Mouse (Mus musculus): ENCODE measurements at regions not wholly inside any gene's neighbourhood (a gene's known extent, or its start where the extent isn't known, plus 50 kb on each side); places are given as distances from the start of the nearest gene placed in this dataset.
A peak's percentile ranks its signal among the peaks of the same experiment; 100 is the strongest.
"Not testable (repeated sequence)": the region's sequence is repeated elsewhere in the genome, so short reads cannot be mapped to it uniquely, and the experiment has no call there.

DNA sequence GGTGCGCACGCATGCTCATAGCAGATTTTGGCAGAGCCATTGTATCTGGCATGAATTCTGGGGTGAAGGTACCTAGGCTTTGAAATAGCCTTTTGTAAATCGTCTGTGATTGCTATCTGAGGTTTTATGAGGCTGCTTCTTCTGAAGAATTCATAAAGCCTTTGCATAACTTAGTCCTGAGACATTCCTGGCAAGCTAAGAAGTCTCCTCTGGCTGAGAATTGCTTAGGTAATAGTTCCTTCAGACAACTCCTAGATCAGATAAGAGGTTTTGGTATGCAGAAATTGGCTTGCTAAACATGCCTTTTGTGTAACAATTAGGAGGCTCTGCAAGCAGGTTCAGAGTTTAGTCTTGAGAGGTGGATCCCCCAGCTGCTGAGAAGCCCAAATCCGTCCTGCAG lies 82.7 kb downstream of the Pmp22 start:
- no peak for DNase-seq

DNA sequence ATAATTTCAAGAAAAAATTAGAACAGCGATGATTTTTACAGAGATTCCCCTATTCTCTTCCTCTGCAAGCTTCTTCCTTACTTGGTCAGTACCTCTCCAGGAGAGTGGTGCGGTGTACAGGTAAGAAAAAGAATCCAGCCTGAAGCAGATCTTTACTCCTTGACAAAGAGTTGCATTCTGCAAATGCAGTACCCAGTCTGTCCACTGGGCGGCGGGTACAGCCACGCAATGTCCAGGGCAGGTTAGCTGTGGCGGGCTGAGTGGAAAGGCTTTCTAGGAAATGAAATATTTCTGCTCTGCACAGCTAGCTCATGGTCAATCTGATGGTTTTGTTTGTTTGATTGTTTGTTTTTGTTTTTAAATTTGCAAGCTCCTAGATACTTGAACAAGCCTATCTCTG lies 84.3 kb downstream of the Pmp22 start:
- peak; percentile 59 for DNase-seq

DNA sequence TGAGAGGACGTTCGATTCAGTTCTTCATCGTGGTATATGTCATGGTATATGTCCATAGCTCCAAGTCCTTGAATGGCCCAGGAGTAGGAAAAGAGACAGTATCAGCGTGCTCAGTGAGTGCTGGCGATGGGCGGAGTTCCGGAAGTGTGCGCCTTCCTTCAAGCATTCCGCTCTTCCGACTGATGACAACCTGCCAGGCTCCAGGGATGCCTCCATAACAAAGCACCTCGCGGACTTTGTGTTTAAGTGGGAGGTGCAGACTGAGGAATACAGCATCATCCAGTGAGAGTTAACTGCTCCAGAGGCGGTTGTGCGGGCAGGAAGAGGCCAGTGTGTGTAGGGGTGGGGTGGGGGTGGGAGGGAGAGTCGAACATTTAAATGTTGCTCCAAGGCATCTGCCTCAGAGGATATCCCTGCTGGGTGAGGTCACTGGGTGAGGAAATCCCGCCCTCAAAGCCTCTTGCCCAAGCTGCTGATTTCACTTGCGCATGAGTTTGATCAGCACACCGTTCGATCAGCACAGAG lies 85.2 kb downstream of the Pmp22 start:
- no peak for DNase-seq

DNA sequence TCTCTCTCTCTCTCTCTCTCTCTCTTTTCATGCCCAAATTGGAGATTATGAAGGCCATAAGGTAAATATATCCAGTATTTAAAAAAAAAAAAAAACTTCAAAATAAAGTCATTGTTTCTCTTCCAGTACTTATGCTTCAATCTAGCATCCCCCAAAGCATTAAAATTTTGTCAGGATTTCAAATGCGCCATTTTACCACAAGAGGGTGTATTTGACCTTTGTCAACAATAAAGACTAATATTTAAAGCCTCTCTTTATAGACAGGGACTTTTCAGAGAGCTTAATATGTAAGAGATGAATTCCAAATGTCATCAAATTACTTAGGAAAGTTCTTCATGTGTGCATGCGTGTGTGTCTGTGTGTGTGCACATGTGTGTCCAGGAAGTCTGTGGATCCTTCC lies 87.2 kb downstream of the Pmp22 start:
- DNase-seq, result no peak

DNA sequence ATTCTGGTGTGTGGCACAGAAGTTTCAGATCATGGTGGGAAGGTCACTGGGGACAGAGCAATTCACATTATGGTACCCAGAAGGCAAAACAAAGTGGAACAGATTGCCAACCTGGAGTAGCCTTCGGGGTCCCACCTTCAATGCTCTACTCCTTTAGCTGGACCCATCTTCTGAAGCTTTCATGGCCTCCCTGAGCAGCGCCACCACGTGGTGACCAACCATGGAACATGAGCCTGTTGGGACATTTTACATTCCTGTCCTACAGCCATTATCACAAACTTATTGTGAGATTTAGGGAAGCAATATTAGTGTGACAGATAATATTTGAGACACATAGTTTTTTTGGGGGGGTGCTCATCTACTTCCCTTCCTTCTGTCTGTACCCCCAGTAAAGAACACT lies 88.3 kb downstream of the Pmp22 start:
- no peak for DNase-seq

DNA sequence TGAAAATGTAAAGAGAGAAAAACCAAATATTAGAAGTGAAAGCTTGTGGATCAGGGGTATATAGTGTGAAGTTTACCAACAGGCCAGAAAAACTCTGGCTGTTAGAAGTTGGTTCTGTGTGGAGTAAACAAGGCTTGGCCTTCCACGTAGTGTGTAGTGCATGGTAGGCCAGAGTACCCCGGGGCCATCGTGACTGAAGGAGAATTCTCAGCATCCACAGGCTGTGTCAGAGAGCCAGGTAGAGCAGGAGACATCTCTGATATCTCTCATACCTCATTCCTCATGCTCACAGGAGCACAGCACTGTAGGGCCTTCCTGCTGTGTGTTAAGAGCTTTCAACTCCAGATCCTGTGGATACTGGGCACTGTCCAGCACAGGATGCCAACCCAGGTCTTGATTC lies 97.7 kb downstream of the Pmp22 start:
- no peak for DNase-seq

DNA sequence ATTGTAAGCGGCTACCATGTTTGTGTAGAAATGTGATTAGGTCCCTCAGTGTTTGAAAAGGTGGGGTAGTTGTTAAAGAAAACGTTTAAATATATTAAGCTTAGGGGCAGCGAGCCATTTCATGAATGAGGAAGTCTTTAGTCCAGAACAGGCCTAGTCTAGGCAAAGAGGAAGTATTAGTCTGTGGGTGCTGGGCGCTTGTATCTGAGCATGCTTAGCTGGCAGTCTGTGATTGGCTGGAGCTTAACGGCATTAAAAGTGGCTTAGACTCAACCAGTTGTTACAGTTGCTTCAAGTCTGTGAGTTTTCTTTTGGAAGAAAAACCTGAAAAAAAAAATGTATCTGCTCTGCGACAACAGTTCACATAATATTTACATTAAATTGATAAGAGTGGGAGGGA lies 102.0 kb downstream of the Pmp22 start:
- no peak for DNase-seq

DNA sequence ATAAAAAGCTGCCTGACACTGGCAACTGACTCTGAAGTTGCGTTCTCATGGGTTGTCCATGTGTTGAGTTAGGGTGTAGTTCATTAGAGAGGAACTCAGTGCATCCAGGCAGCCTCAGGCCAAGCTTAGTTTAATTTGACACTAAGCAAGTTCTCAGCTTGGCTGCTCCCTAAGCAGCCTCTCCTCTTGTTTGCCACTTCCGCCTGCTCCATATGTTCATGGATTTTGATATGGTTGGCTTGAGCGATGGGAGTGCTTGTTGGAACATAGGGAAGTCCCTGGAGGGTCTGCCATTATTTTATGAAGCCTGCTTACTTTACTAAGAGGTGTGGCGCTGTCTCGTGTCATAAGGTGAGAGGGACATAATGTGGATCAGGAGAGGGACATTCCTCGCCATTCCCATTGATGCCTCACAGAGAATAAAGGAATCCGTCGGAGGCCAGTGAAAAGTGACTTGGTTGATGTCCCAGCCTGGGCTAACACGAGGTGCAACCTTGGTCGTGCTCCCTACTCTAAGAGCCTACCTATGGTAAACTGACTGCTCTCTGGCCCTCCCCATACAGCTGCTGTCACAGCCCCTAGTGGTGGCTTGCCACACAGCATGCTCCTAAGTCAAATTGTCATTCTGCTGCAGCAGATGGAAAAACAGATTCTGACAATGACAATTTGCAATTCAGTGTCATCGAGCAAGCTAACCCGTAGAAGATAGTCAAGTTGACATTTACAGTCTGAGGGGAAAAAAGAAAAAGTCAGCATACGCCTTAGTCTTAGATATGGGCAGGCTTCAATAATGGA lies 104.6 kb downstream of the Pmp22 start:
- no peak for DNase-seq

DNA sequence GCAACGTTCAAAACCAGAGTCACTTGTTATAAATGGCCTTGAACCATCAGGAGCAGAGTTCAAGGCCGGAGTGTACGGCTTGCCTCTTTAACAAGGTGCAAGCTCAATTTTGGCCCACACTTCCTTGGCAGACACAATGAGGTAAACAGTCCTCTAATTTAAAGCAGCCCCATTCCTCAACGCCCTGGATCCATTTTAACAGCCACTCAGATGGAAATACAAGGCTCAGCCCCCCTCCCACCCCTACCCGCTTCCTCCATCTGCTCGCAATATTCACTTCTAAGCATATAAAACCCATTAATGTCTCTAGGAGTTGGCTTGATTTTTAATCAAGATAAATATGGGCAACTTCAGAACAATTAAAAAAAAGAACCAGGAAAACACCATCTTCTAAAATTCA lies 105.7 kb downstream of the Pmp22 start:
- DNase-seq, result no peak

DNA sequence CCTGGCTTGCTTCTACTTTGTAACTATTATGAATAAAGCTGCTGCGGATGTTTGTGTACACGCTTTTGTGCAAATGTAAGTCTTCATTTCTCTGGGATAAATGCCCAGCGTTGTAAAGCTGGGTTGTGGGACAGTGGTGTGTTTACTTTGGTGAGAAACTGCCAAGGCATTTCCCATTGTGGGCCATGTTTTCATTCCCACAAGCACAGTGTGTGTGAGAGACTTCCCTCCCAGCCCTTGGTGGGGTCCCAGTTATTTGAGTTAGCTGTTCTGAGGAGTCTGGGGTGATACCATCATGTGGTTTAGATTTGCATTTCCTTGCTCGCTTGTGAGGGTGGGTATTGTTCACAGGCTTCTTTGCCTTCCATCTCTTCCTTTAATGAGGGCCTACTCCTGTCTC lies 109.9 kb downstream of the Pmp22 start:
- DNase-seq, result no peak

DNA sequence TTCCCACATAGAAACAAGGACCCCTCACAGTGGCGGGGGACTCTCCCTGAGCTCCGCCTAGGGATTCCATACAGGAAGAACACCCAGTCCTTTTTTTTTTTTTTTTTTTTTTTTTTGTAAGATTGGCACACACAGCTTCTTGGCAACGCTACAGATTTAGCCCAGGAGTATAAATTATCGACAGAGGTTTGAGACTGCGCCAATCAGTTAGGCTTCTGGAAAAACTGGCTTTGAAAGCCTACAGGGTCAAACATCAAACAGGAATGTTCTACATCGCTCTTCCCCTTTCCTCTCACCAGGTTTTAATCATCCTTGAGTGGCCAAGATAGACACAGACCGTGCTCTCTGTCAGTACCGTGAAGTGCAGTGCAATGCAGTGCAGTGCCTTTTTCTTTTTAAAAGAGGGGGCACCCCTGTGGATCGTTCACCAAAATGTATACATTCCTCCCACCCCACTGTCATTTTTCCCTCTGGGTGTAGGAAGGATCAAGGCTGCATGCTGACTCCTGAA lies 115.2 kb downstream of the Pmp22 start:
- DNase-seq, result no peak

DNA sequence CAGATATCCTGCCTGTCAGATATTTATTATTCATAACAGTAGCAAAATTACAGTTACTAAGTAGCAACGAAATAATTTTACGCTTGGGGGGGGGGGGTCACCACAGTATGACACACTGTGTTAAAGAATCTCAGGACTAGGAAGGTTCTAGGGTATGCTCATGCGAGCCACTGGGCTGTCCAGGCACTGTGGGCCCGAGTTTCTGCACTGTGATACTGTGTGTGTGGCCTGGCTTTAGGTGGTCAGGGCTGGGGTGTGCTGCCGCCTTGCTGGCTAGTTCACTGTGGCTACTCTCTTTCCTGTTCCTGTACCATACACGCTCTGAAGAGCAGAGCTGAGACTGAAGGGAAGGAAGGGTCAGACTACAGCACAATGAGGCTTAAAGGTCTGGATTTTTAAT lies 116.3 kb downstream of the Pmp22 start:
- DNase-seq, result no peak

DNA sequence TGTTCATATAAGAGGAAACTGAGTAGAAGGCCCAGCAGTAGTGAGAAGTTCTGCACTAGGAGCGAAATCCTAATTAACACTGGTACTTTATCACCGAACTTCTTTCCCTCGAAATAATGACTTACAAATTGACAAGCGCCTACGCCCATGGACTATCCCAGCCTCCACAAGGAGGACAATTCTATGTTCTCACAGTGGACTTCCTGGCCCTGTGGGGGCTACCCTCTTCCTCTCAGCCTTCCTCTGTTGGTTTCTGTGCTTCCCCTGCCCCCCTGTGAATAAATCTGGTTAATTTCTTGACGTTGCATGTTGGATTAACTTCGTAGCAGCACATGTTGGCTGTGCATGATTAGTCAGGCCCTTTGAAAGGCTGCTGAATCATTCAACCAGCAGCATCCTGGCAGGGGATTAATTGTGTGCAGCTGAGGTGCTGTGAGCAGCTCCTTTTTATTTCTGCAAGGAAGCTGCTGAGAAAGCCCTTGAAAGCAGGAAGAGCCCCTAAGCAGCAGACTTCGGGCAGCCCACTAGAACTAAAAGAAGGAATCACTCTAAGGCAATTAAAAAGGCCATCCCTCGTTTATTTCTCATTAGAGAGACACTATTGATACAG lies 117.4 kb downstream of the Pmp22 start:
- no peak for DNase-seq

DNA sequence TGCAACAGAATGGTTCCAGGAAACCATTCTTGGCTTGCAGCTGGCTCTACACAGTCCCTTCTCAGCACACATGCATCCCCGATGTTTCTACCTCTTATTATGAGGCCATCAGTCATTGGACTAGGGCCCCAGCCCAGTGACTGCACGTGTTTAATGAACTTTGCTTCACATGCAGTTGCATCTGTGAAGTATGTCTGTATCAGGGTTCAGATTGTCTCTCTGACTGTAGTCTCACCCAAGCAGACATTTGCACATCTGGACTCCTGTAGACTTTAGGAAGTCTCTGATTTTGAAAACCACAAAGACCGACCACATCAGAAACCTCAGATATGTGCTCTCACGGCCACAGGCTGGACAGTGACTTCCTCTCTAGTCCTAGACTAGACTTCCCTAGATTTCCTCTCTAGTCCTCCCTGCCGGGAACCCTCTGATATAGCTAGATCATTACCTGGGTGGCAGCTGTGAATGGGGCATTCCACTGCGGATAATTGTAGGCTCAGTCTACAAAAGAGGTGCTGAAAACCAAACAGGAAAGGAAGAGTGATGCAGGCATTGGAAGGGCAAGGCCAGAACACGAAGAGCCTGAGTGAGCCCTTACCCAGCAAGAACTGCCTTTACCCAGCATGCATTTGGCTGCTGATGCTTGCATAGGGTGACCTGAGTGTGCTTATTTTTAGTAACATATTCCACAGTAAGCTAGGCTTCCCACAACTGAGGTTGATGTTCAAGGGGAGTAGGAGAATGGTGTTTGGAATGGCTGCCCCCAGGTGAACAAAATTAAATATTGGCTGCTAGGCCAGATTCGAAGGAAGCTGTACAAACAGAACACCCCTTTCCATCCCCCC lies 123.5 kb downstream of the Pmp22 start:
- no peak for DNase-seq

DNA sequence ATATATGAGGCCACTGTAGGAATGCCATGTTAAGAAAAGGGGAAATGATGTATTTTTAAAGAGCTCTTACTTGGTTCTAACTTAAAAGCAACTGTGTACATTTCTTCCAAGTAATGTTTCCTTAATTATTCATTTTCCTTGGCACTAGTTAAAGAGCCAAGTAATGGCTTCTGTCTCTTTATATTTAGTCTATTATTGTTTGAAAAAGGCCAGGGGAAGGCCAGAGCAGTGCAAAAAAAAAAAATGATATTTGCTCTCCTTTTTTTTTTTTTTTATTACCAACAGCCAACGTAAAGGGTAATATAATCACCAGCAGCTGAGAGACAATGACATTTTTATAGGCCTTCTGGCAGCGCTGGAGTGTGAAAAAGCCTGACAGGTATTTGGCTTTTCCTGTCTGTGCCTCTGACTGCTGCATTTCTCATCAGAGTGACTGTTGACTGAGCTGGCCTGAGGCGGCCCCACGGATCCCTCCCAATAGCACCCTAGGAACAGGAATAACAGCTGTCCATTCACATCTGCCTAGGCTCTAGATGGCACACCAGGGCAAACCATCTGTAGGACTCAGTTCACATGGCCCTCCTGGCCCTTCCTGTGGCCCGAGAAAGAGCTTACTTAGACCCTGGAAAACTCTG lies 124.3 kb downstream of the Pmp22 start:
- DNase-seq, result no peak

DNA sequence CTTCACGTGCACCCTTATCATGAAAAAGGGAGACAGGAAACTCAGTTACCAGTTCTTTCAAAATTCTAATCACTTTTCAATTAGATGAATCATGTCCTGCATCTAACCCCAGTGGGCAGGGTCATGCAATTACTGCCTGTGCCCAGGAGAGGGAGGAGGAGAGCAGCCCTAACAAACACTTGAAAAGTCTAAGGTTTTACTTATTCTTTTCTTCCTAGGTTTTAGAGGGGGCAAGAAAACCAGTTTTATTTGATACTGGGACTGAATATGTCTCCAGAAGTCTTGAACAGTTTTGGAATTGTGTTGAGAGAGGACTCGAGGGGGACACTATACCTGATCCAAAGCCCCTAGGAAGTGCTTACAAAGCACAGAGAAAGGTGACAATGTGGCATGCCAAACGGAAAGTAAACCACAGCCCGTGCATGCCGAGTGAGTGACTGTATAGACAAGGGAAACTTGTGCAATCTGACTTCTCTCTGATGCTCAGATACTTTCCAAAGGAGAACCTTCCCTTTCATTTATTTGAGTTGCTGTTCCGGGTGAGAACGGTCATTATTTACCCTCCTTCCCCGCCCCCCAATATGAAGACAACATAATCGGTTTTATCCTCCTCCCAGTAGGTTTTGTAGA lies 135.8 kb downstream of the Pmp22 start:
- DNase-seq, result no peak

DNA sequence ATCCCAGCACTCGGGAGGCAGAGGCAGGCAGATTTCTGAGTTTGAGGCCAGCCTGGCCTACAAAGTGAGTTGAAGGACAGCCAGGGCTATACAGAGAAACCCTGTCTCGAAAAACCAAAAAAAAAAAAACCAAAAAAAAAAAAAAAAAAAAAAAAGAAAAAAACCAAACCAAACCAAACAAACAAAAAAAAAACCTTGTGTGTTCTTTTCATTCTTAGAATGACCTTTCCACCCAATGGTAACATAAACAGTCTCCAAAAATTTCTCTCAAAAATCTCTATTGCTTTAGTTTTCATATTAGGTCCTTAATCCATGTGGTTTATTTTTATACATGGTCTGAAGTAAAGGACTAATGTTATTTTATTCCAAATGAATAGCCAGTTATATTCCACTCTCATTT lies 137.5 kb downstream of the Pmp22 start:
- DNase-seq, result not testable (repeated sequence)

DNA sequence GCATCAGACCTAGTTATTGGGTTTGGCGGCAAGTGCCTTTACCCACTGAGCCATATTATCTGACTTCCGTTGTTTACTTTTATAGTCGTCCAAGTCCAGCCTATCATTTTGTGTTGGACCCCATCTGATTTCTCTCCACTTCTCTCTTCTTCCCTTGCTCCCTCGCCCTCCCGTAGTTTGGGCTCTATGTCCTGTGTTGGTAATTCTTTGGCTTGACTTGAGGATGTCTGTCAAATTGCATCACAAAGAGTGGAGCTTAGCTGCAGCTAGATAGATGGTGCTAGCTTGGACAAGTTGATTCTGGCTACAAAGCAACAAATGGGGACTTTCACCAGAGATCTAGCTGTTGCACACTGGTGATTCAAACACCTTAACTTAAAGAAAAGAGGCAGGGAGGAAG lies 147.9 kb downstream of the Pmp22 start:
- DNase-seq, result no peak

DNA sequence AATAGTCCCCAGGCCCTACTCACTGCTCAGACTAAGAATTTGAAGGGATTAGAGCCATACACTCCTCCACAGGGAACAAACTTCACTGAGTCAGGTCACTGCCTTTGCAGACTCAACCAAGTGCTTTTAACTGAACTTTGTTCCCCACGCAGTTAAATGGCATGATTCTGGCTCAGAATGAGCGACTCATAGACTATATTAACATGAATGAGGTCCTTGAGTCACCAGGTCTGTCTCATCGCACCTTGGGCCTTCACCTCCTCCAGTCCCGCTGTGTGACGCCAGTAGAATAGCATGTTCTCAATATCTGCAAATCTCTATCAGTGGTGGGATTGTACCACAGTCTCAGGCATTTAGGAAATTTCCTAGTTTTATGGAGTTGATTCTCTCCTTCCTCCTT lies 153.1 kb downstream of the Pmp22 start:
- no peak for DNase-seq

DNA sequence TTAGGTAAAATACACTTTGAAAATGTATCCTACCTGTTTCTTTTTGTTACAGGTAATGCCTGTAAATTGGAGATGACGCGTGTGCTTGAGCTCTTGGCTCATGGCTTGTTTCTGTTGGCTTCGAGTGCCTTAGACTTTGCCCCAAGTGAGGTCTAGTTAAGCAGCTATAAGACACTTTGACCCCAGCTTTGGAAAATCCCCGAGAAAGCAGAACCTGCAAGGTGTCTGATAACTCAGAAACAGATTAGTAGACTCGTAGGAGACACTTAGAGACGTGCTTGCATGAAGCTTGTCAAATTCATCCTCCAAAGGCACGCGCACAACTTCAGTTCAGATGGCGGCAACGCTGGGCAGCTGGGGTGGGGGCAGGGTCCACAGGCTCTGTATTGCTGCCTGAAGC lies 153.8 kb downstream of the Pmp22 start:
- no peak for DNase-seq

DNA sequence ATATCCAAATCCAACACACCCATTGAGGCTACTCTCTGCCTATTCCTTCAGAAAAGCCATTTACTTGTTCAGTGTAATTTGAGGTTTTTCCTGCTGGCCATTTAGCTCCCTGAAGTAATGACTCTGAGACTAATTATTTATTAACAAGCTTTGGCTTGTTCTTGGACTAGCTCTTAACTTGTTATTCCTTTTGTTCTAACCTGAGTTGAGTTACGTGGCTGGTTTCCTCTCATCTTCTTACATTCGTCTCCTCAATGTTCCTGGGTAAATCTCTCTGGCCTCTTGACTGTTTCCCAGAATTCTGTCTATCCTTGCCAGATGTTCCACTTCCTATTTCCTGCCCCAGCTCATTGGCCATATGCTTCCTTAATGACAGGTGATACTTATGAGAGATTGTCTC lies 157.2 kb downstream of the Pmp22 start:
- no peak for DNase-seq

DNA sequence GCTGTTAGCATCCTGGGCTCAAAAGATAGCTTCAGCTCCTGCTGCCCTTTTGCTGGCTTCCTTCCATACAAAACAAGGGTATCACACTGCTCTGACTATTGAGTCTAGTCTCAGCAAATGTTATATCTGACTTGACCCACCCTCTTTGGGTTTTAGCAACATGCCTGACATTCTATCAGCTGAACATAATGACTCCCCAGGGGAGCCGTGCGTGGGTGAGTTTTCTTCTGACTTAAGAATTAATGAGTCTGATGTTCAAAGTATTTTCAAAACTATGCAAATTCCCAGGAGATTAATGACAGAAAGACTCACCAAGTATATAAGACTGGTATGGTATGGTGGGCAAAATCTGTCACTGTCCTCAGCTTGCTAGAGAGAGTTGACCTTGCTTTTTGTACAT lies 159.0 kb downstream of the Pmp22 start:
- DNase-seq, result no peak

DNA sequence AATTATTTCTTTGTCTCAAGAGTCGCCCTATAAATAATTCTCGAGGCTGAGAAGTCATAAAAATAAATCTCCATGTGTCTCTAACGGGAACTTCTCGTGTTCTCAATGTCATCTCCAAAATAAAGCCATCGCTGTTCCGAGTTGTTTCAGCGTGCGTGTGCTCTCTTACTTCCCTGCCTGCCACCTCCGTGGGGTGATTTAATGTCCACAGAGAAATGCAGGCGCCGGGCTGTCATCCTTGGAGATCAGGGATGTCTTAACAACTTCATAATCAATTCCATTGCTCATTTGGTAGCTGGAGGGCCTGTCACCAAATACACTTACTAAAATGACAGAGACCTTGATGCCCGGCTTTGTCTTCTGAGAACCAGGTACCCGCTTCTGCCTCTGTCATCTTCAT lies 161.8 kb downstream of the Pmp22 start:
- DNase-seq, result no peak

Measured in cerebellum, adult 8-10 months (tissue).